Mouse (Mus musculus): ENCODE data around the gene Exosc10. TPM values are rescaled to one million over a fixed set of nuclear protein-coding genes. Genes with fewer than 3 reads are reported as not detected.

The Exosc10 gene
- polyA plus RNA-seq, 1 experiment: 69.1 TPM

GRCm38 (mm10) chr4:148591637-148592380, 33.6 kb downstream of the Exosc10 start:
- Histone ChIP-seq H3K4me3 (ENCODE audit: control insufficient read depth, insufficient read depth, low read length) (peak overlapping the region; percentile 78), H3K27ac (ENCODE audit: control insufficient read depth, insufficient read depth, low read length) (no peak overlapping the region), H3K36me3 (ENCODE audit: control insufficient read depth, insufficient read depth, low read length) (no peaks in the 10 kb centered on the region), H3K27me3 (ENCODE audit: control insufficient read depth, insufficient read depth, low read length) (no peaks in the 10 kb centered on the region), H3K4me1 (replicated peaks; ENCODE audit: control insufficient read depth, insufficient read depth, low read length) (peaks cover 16% of the 10 kb centered on the region)
- WGBS: 1% methylated on average over 53 of the region's 53 CpGs
- no peak for DNase-seq
- TF ChIP-seq CTCF (IDR thresholded peaks at IDR 0.05; ENCODE audit: borderline replicate concordance, control insufficient read depth, extremely low read depth, insufficient read depth, low read length, poor library complexity) (no peak), POLR2A (IDR thresholded peaks at IDR 0.05; ENCODE audit: control insufficient read depth, extremely low read depth, insufficient read depth, low read length, poor library complexity) (no peak; the same call in 1 of the 2 replicates)

- no peak overlapping the region for H3K27ac ChIP-seq (ENCODE audit: control insufficient read depth, insufficient read depth, low read length)
- no peak for TF ChIP-seq POLR2A (IDR thresholded peaks at IDR 0.05; ENCODE audit: control insufficient read depth, extremely low read depth, insufficient read depth, low read length, poor library complexity)
- no peak for TF ChIP-seq CTCF (IDR thresholded peaks at IDR 0.05; ENCODE audit: borderline replicate concordance, control insufficient read depth, extremely low read depth, insufficient read depth, low read length, poor library complexity)
- H3K36me3 ChIP-seq (ENCODE audit: control insufficient read depth, insufficient read depth, low read length): no peaks in the 10 kb centered on the region
- no peak overlapping the region for H3K4me3 ChIP-seq (ENCODE audit: control insufficient read depth, insufficient read depth, low read length)
- H3K4me1 ChIP-seq (replicated peaks; ENCODE audit: control insufficient read depth, insufficient read depth, low read length): peaks cover 16% of the 10 kb centered on the region
- H3K27me3 ChIP-seq (ENCODE audit: control insufficient read depth, insufficient read depth, low read length): no peaks in the 10 kb centered on the region
- WGBS: 96% methylated on average over 11 of the region's 11 CpGs
- no peak for DNase-seq
Measured at GRCm38 (mm10) chr4:148593996-148594395, 35.8 kb downstream of the Exosc10 start.

GRCm38 (mm10) chr4:148595916-148596315, 37.7 kb downstream of the Exosc10 start:
- DNase-seq: no peak
- Histone ChIP-seq H3K4me1 (replicated peaks; ENCODE audit: control insufficient read depth, insufficient read depth, low read length) (peaks cover 13% of the 10 kb centered on the region), H3K27ac (ENCODE audit: control insufficient read depth, insufficient read depth, low read length) (no peak overlapping the region), H3K36me3 (ENCODE audit: control insufficient read depth, insufficient read depth, low read length) (no peaks in the 10 kb centered on the region), H3K27me3 (ENCODE audit: control insufficient read depth, insufficient read depth, low read length) (no peaks in the 10 kb centered on the region), H3K4me3 (ENCODE audit: control insufficient read depth, insufficient read depth, low read length) (no peak overlapping the region)
- 94% methylated on average over 6 of the region's 6 CpGs for WGBS
- TF ChIP-seq CTCF (IDR thresholded peaks at IDR 0.05; ENCODE audit: borderline replicate concordance, control insufficient read depth, extremely low read depth, insufficient read depth, low read length, poor library complexity) (no peak), POLR2A (IDR thresholded peaks at IDR 0.05; ENCODE audit: control insufficient read depth, extremely low read depth, insufficient read depth, low read length, poor library complexity) (no peak)

GRCm38 (mm10) chr4:148596731-148597130, 38.5 kb downstream of the Exosc10 start:
- Histone ChIP-seq H3K4me1 (replicated peaks; ENCODE audit: control insufficient read depth, insufficient read depth, low read length) (peaks cover 12% of the 10 kb centered on the region), H3K36me3 (ENCODE audit: control insufficient read depth, insufficient read depth, low read length) (no peaks in the 10 kb centered on the region)
- WGBS: 95% methylated on average over 3 of the region's 3 CpGs

DNA sequence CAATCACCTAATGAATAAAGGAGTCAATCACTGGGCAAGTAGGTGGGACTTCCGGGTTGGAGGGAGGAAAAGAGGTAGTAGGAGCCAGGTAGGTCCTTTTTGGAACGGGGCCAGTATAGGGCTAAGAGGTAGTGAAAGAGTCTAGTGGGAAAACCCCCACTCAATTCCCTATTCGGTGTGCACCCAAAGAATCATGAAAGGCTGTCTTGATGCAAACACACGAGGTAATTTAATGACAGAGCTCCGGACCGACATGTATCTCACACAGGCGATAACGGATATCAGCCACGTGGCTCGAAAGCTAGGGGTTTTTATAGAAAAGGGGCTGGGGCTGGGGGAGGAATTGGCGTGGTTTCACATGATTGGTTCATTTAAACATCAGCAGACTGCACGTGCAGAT, 40.6 kb downstream of the Exosc10 start:
- 98% methylated on average over 12 of the region's 12 CpGs for WGBS
- no peak overlapping the region for H3K27ac ChIP-seq (ENCODE audit: control insufficient read depth, insufficient read depth, low read length)
- no peaks in the 10 kb centered on the region for H3K4me1 ChIP-seq (replicated peaks; ENCODE audit: control insufficient read depth, insufficient read depth, low read length)
- H3K4me3 ChIP-seq (ENCODE audit: control insufficient read depth, insufficient read depth, low read length): no peak overlapping the region
- no peak for DNase-seq
- H3K36me3 ChIP-seq (ENCODE audit: control insufficient read depth, insufficient read depth, low read length): no peaks in the 10 kb centered on the region
- no peak for TF ChIP-seq POLR2A (IDR thresholded peaks at IDR 0.05; ENCODE audit: control insufficient read depth, extremely low read depth, insufficient read depth, low read length, poor library complexity)
- no peak for TF ChIP-seq CTCF (IDR thresholded peaks at IDR 0.05; ENCODE audit: borderline replicate concordance, control insufficient read depth, extremely low read depth, insufficient read depth, low read length, poor library complexity)
- no peaks in the 10 kb centered on the region for H3K27me3 ChIP-seq (ENCODE audit: control insufficient read depth, insufficient read depth, low read length)

More at GRCm38 (mm10) chr4:148596731-148597130, 38.5 kb downstream of the Exosc10 start:
- DNase-seq: no peak
- no peak overlapping the region for H3K4me3 ChIP-seq (ENCODE audit: control insufficient read depth, insufficient read depth, low read length)
- no peaks in the 10 kb centered on the region for H3K27me3 ChIP-seq (ENCODE audit: control insufficient read depth, insufficient read depth, low read length)
- no peak overlapping the region for H3K27ac ChIP-seq (ENCODE audit: control insufficient read depth, insufficient read depth, low read length)
- TF ChIP-seq CTCF (IDR thresholded peaks at IDR 0.05; ENCODE audit: borderline replicate concordance, control insufficient read depth, extremely low read depth, insufficient read depth, low read length, poor library complexity) (no peak), POLR2A (IDR thresholded peaks at IDR 0.05; ENCODE audit: control insufficient read depth, extremely low read depth, insufficient read depth, low read length, poor library complexity) (no peak)

DNA sequence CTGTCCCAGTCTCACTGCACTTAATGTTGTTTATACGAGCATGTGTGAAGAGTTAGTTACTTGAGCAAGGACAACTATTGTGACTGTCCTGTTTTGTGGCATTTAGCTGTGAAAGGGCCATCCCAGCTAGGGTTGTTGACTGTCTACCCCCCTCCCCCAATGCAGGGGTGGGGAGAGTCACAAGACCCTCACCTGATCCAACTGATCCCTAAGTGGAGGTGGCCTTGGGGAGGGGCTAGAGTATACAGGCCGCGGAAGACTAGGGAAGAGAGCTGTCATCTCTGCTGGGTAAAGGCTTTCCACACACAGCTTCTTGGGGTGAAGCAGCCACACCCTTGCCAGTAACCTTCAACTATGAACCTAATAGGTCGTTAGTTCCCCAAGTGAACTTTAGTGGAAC, 42.1 kb downstream of the Exosc10 start:
- TF ChIP-seq POLR2A (IDR thresholded peaks at IDR 0.05; ENCODE audit: control insufficient read depth, extremely low read depth, insufficient read depth, low read length, poor library complexity) (no peak), CTCF (IDR thresholded peaks at IDR 0.05; ENCODE audit: borderline replicate concordance, control insufficient read depth, extremely low read depth, insufficient read depth, low read length, poor library complexity) (no peak)
- Histone ChIP-seq H3K36me3 (ENCODE audit: control insufficient read depth, insufficient read depth, low read length) (no peaks in the 10 kb centered on the region), H3K27ac (ENCODE audit: control insufficient read depth, insufficient read depth, low read length) (no peak overlapping the region), H3K4me1 (replicated peaks; ENCODE audit: control insufficient read depth, insufficient read depth, low read length) (no peaks in the 10 kb centered on the region), H3K4me3 (ENCODE audit: control insufficient read depth, insufficient read depth, low read length) (no peak overlapping the region), H3K27me3 (ENCODE audit: control insufficient read depth, insufficient read depth, low read length) (no peaks in the 10 kb centered on the region)
- DNase-seq: no peak
- 92% methylated on average over 4 of the region's 4 CpGs for WGBS
